Mouse (Mus musculus) CH12.LX (cell line): ENCODE data around the gene Trim24. TPM values are rescaled to one million over a fixed set of nuclear protein-coding genes. Genes with fewer than 3 reads are reported as not detected.

Experiments
- DNase-seq: peaks from one replicate; pipeline ENCODE4 v3.0.0-alpha.2; 2013; ENCODE audit errors: extremely low read depth
- H3K27ac ChIP-seq: 2 replicates; pipeline ENCODE4 v1.5.1; 2012; ENCODE audit warnings: low read depth, mild to moderate bottlenecking, control low read depth, moderate library complexity; ENCODE audit not compliant: insufficient read depth
- H3K27me3 ChIP-seq: replicated peaks from 2 replicates; pipeline ENCODE3; 2012; ENCODE audit warnings: inconsistent platforms
- H3K36me3 ChIP-seq, 2 experiments: replicated peaks in 1 of 2; 2 replicates each; pipeline versions ENCODE3 to v1.6.1; 2012; ENCODE audit warnings: inconsistent platforms in 1 of 2, low read length in 1 of 2, mild to moderate bottlenecking in 1 of 2, mixed read lengths in 1 of 2, moderate library complexity in 1 of 2; ENCODE audit not compliant: control insufficient read depth in 1 of 2, insufficient read depth in 1 of 2
- H3K4me1 ChIP-seq, 2 experiments: 2 replicates each; pipeline ENCODE4 v1.6.1; 2012; ENCODE audit warnings: inconsistent platforms in 1 of 2, moderate library complexity in 1 of 2; ENCODE audit not compliant: insufficient read depth in 2 of 2, control insufficient read depth in 1 of 2
- H3K4me2 ChIP-seq: 2 replicates; pipeline ENCODE4 v1.6.1; 2012; ENCODE audit warnings: low read depth, mild to moderate bottlenecking, control low read depth; ENCODE audit not compliant: poor library complexity, insufficient read depth, severe bottlenecking
- H3K4me3 ChIP-seq, 3 experiments: fragments of 150-350 bp in 1 of 3; sonication (generic) in 1 of 3; replicated peaks in 1 of 3; 2 replicates each; pipeline versions ENCODE3 to v1.5.1; 2011 to 2012; ENCODE audit warnings: low read depth in 2 of 3, low read length in 2 of 3, mild to moderate bottlenecking in 2 of 3, moderate library complexity in 2 of 3, control low read depth in 1 of 3, improper control_type of control experiment in 1 of 3, inconsistent platforms in 1 of 3, mixed read lengths in 1 of 3; ENCODE audit not compliant: poor library complexity in 1 of 3
- H3K79me2 ChIP-seq: replicated peaks from 2 replicates; pipeline ENCODE4 v1.6.1; 2012; ENCODE audit warnings: mild to moderate bottlenecking, moderate library complexity; ENCODE audit not compliant: control insufficient read depth, poor library complexity, insufficient read depth, severe bottlenecking; ENCODE audit errors: extremely low read depth
- H3K9ac ChIP-seq: 2 replicates; pipeline ENCODE4 v1.6.1; 2012; ENCODE audit warnings: low read depth, mild to moderate bottlenecking, control low read depth, moderate library complexity; ENCODE audit not compliant: insufficient read depth
- H3K9me3 ChIP-seq: replicated peaks from 2 replicates; pipeline ENCODE3; 2012; ENCODE audit warnings: low read length, inconsistent platforms, mixed read lengths
- CHD1 ChIP-seq: IDR thresholded peaks from 2 replicates; pipeline ENCODE4 v1.6.1; 2012; ENCODE audit warnings: low read depth, low read length, improper control_type of control experiment, inconsistent platforms
- CTCF ChIP-seq, 2 experiments: IDR thresholded peaks in 1 of 2; conservative IDR thresholded peaks in 1 of 2; 2 replicates each; pipeline ENCODE4 v1.5.1; 2011 to 2012; ENCODE audit warnings: low read depth in 2 of 2, low read length in 2 of 2, improper control_type of control experiment in 1 of 2, inconsistent platforms in 1 of 2, mild to moderate bottlenecking in 1 of 2, moderate library complexity in 1 of 2
- EP300 ChIP-seq: IDR thresholded peaks from 2 replicates; pipeline ENCODE4 v1.6.1; 2011; ENCODE audit warnings: low read length, improper control_type of control experiment
- IRF4 ChIP-seq: IDR thresholded peaks from 2 replicates; pipeline ENCODE4 v1.6.1; 2014; ENCODE audit warnings: low read depth, mild to moderate bottlenecking, inconsistent platforms, low read length, improper control_type of control experiment
- JUN ChIP-seq: IDR thresholded peaks from 2 replicates; pipeline ENCODE4 v1.6.1; 2011; ENCODE audit warnings: low read depth, mild to moderate bottlenecking, low read length, improper control_type of control experiment, moderate library complexity; ENCODE audit not compliant: insufficient read depth
- KAT2A ChIP-seq: IDR thresholded peaks from 2 replicates; pipeline ENCODE4 v1.6.1; 2012; ENCODE audit warnings: low read length, improper control_type of control experiment, inconsistent platforms; ENCODE audit not compliant: insufficient replicate concordance
- MAX ChIP-seq: IDR thresholded peaks from 2 replicates; pipeline ENCODE4 v1.6.1; 2011; ENCODE audit warnings: low read length, improper control_type of control experiment
- MAZ ChIP-seq: IDR thresholded peaks from 2 replicates; pipeline ENCODE4 v1.6.1; 2012; ENCODE audit warnings: low read depth, mild to moderate bottlenecking, inconsistent platforms, low read length, improper control_type of control experiment, moderate library complexity
- PAX5 ChIP-seq: IDR thresholded peaks from 2 replicates; pipeline ENCODE4 v1.6.1; 2012; ENCODE audit warnings: low read length, inconsistent platforms, mixed read lengths
- POLR2A ChIP-seq: IDR thresholded peaks from 2 replicates; pipeline ENCODE4 v1.6.1; 2011; ENCODE audit warnings: low read depth, mild to moderate bottlenecking, improper control_type of control experiment, low read length
- RAD21 ChIP-seq: IDR thresholded peaks from 2 replicates; pipeline ENCODE4 v1.6.1; 2011; ENCODE audit warnings: low read depth, mild to moderate bottlenecking, low read length, improper control_type of control experiment, moderate library complexity
- SIN3A ChIP-seq: IDR thresholded peaks from 2 replicates; pipeline ENCODE4 v1.6.1; 2012; ENCODE audit warnings: low read length, improper control_type of control experiment, inconsistent platforms
- SMC3 ChIP-seq: IDR thresholded peaks from 2 replicates; pipeline ENCODE4 v1.6.1; 2011; ENCODE audit warnings: low read depth, low read length, improper control_type of control experiment
- UBTF ChIP-seq: IDR thresholded peaks from 2 replicates; pipeline ENCODE4 v1.6.1; 2012; ENCODE audit warnings: low read depth, mild to moderate bottlenecking, inconsistent platforms, low read length, improper control_type of control experiment, moderate library complexity
- USF2 ChIP-seq: conservative IDR thresholded peaks from 2 replicates; pipeline ENCODE4 v1.6.1; 2011; ENCODE audit warnings: low read depth, low read length, improper control_type of control experiment
- ZKSCAN1 ChIP-seq: IDR thresholded peaks from 2 replicates; pipeline ENCODE4 v1.6.1; 2012; ENCODE audit warnings: low read depth, inconsistent platforms, low read length, improper control_type of control experiment, borderline replicate concordance
- ZMIZ1 ChIP-seq: IDR thresholded peaks from 2 replicates; pipeline ENCODE4 v1.6.1; 2012; ENCODE audit warnings: low read depth, mild to moderate bottlenecking, inconsistent platforms, low read length, improper control_type of control experiment
- dilution Hi-C: fragments of 300-500 bp; cut with MboI; formaldehyde crosslinking; loops from 2 replicates; pipeline ENCODE4 v1.14.3; 2020; ENCODE audit warnings: low sequenced_read_pairs; ENCODE audit not compliant: extremely low pct_unique_long_range_greater_than_20kb, extremely low pct_ligation_motif_present
- in situ Hi-C: fragments of 300-500 bp; cut with MboI; formaldehyde crosslinking; loops from 3 replicates; pipeline ENCODE4 v1.14.3; 2019; ENCODE audit warnings: low sequenced_read_pairs, low pct_ligation_motif_present, low pct_unique_long_range_greater_than_20kb, mixed read lengths
- polyA plus RNA-seq: library from polyadenylated mRNA; unstranded; fragments of >175 nt; gene quantifications from 2 replicates; pipeline ENCODE4 v1.2.1, GENCODE M21; 2012; ENCODE audit warnings: low read depth; ENCODE audit not compliant: insufficient read length
- total RNA-seq, 2 experiments: library from RNA; depleted of rRNA; stranded (reverse); fragments of 300-350 nt in 1 of 2; fragments of >200 nt in 1 of 2; gene quantifications; 2 replicates each; pipeline ENCODE4 v1.2.3; 2012 to 2014

Trim24 gene
- total and polyA plus RNA-seq, 3 experiments, result 23.7 to 35.7 (median 31.7) TPM

- in situ Hi-C loops, result no loop called here
- H3K4me2 ChIP-seq, result no peak overlapping the region
- TF ChIP-seq RAD21, result no peak
- TF ChIP-seq JUN, result no peak
- TF ChIP-seq ZKSCAN1, result no peak
- TF ChIP-seq CHD1, result no peak
- no peak for TF ChIP-seq POLR2A
These were observed 31.2 kb downstream of the Trim24 start for GRCm38 (mm10) chr6:37901791-37902190.

GRCm38 (mm10) chr6:37903810-37904209 is 33.2 kb downstream of the Trim24 start:
- Histone ChIP-seq H3K4me2 (no peak overlapping the region), H3K9ac (no peak overlapping the region), H3K4me3 (no peak overlapping the region), H3K27ac (no peak overlapping the region), H3K79me2 (peaks cover 16% of the 10 kb centered on the region), H3K9me3 (no peaks in the 10 kb centered on the region), H3K4me1 (peaks cover 0 to 3% of the 10 kb centered on the region in 2 experiments; a peak in 1 of 4 replicates), H3K27me3 (no peaks in the 10 kb centered on the region), H3K36me3 (peaks cover 17 to 46% of the 10 kb centered on the region in 2 experiments)
- no peak for DNase-seq
- dilution Hi-C loops, result no loop called here
- in situ Hi-C loops, result no loop called here
- TF ChIP-seq USF2 (no peak), SMC3 (peak; percentile 10; the same call in 1 of the 2 replicates), CTCF (conservative IDR thresholded peaks at IDR 0.05 in 1 of 2, IDR thresholded peaks at IDR 0.05 in 1 of 2; ENCODE audit: low read depth in 2 of 2, low read length in 2 of 2) (peak in 1 of 2 experiments; percentile 30; a peak in 2 of 4 replicates)

More at GRCm38 (mm10) chr6:37901791-37902190, 31.2 kb downstream of the Trim24 start:
- Histone ChIP-seq H3K27me3 (no peaks in the 10 kb centered on the region), H3K27ac (no peak overlapping the region), H3K4me3 (no peak overlapping the region), H3K9me3 (no peaks in the 10 kb centered on the region), H3K9ac (no peak overlapping the region), H3K36me3 (peaks cover 16 to 40% of the 10 kb centered on the region in 2 experiments), H3K79me2 (peaks cover 25% of the 10 kb centered on the region), H3K4me1 (peaks cover 0 to 6% of the 10 kb centered on the region in 2 experiments; a peak in 1 of 4 replicates)
- DNase-seq, result no peak
- dilution Hi-C loops, result no loop called here

GRCm38 (mm10) chr6:37913525-37913924 is 42.9 kb downstream of the Trim24 start:
- H3K27ac ChIP-seq, result no peak overlapping the region
- no peaks in the 10 kb centered on the region for H3K4me1 ChIP-seq
- no peaks in the 10 kb centered on the region; the same call in 1 of the 2 replicates for H3K79me2 ChIP-seq
- no peaks in the 10 kb centered on the region for H3K27me3 ChIP-seq
- H3K36me3 ChIP-seq, result peaks cover 10 to 44% of the 10 kb centered on the region in 2 experiments
- dilution Hi-C loops (no loop called here), in situ Hi-C loops (no loop called here)
- H3K4me3 ChIP-seq, result no peak overlapping the region
- H3K4me2 ChIP-seq, result no peak overlapping the region
- H3K9me3 ChIP-seq, result peaks cover 9% of the 10 kb centered on the region
- H3K9ac ChIP-seq, result no peak overlapping the region
- no peak for TF ChIP-seq EP300
- no peak for TF ChIP-seq PAX5
- no peak for TF ChIP-seq IRF4
- no peak for TF ChIP-seq SIN3A
- TF ChIP-seq ZMIZ1, result no peak
- no peak for TF ChIP-seq ZKSCAN1
- TF ChIP-seq KAT2A, result no peak
- no peak for TF ChIP-seq UBTF
- no peak for TF ChIP-seq MAX
- no peak for TF ChIP-seq MAZ
- DNase-seq, result no peak
